Mouse (Mus musculus) erythroblast, embryonic 14.5 days (primary cell): Measurements from ENCODE around the gene Spty2d1.

ENCODE experiments used
- GATA1 ChIP-seq: IDR thresholded peaks from 2 replicates; pipeline ENCODE4 v1.6.1; 2012; ENCODE audit warnings: low read length, inconsistent platforms, mixed read lengths
- TAL1 ChIP-seq: IDR thresholded peaks from 3 replicates; pipeline ENCODE4 v1.6.1; 2012; ENCODE audit warnings: low read length, inconsistent platforms, mixed read lengths

DNA sequence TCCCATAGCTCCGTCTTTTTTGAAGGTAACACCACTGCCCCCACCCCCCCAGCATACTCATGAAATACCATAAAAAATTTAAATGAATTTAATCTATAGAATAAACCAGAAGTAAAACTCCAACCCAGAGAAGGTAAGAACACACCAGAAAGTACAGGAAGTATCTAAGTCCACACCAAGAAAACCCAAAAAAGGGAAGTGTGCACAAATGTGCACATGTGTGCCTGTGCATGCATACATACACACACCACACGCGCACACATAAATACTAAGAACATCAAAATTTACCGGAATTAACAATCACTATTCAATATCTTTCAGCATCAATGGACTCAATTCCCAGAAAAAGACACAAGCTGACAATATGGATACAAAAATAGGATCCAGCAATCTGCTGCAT lies 38.3 kb downstream of the Spty2d1 start:
- TF ChIP-seq GATA1 (no peak), TAL1 (no peak)
